Mouse (Mus musculus) monocyte, adult 5-6 weeks (primary cell): ENCODE data around the gene Mtfp1. TPM values are rescaled to one million over a fixed set of nuclear protein-coding genes. Genes with fewer than 3 reads are reported as not detected.

Experiments
- ATAC-seq: fragments of 153-309, 156-312 bp; replicated peaks from 2 replicates; pipeline ENCODE4 v1.8.0; 2017; ENCODE audit warnings: mild to moderate bottlenecking; ENCODE audit not compliant: low TSS enrichment, insufficient number of reproducible peaks, severe bottlenecking, poor library complexity, low FRiP score
- total RNA-seq: library from RNA; stranded (forward); fragments of 200-1000, 200-491, 200-594 nt; gene quantifications from 3 replicates; pipeline ENCODE4 v1.2.3, GENCODE M21; 2017

The Mtfp1 gene
- total RNA-seq, 1 experiment from 2014 or later = 1.4 TPM

DNA sequence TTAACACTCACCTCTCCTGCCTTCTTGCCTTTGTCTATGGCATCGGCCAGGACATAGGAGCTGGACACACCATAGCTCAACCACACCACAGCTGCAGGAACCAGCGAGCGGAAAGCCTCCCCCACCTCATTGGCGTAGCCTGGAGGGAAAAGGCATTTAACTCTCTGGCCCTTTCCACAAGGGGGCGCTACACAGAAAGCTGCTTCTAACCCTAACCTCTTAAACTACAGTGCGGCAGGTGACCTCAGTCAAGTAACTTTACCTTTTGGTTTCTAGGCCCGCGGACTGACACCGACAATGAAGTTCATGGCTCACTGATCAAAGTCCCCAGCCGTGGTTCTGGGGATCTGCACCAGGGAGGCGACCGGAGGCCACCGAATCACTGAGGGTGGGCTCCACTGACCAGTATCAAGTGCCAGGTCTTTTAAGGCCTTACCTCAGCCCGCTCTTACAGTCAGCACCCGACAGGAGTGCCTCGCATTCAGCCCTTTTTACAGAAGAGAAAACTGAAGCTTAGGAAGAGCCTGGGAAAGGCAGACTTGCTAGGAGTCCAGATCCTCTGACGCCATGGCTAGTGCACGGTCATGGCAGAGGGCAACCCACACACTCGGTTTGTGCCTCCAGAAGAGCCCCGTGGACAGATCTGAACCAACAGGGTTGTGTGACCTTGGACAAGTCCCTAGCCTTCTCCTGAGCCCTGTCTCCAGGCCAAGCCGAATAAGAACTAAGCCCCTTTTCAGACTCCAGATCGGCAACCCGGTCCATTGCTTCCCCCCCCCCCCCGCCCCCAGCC is 671 bp downstream of the Mtfp1 start:
- 0 out of 2 replicates have a peak, but pooled peaks have one; percentile 7 for ATAC-seq

- ATAC-seq = no peak
Observed at GRCm38 (mm10) chr11:4093459-4094377, 1.5 kb downstream of the Mtfp1 start.

DNA sequence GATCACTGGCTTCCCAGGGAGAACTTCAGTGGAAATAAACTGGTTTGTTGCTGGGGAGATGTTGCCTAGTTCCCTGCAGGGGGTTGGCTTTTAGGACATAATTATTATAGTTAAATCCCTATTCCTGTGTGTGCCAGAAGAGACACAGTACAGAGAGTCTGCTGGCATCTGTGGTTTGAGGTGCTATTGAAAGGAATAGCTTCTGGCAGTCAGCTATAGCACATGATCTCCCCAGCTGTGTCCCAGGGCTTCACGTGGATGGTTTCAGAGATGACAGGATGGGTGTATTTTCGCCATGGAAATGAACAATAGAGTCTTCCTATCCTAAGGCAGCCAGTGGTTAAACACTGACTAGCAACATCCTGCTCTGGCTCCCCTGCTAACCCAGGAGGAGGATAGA is 8.0 kb downstream of the Mtfp1 start:
- no peak for ATAC-seq

- ATAC-seq = no peak
Observed at GRCm38 (mm10) chr11:4086246-4086645, 9.0 kb downstream of the Mtfp1 start.

GRCm38 (mm10) chr11:4083316-4084078 is 11.7 kb downstream of the Mtfp1 start:
- 0 out of 2 replicates have a peak, but pooled peaks have one; percentile 40 for ATAC-seq

DNA sequence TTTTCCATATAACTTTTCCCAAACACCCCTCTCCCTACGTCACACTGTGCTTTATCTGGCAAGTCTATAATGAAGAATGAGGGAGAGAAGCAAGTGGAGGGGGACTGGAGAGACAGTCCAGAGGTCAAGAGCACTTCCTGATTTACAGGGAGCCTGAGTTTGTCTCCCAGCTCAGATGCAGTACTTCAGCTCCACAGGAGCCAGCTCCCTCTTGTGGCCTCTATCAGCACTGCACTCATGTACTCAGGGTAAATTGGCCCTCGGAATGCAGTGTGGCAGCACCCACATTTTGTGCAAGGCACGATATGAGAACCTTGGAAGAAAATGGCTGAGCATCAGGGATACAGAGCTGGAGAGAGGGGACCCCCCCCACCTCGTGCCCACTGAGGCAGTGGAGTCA is 15.0 kb downstream of the Mtfp1 start:
- peak; percentile 71 for ATAC-seq

GRCm38 (mm10) chr11:4078267-4078933 is 16.8 kb downstream of the Mtfp1 start:
- no peak for ATAC-seq

DNA sequence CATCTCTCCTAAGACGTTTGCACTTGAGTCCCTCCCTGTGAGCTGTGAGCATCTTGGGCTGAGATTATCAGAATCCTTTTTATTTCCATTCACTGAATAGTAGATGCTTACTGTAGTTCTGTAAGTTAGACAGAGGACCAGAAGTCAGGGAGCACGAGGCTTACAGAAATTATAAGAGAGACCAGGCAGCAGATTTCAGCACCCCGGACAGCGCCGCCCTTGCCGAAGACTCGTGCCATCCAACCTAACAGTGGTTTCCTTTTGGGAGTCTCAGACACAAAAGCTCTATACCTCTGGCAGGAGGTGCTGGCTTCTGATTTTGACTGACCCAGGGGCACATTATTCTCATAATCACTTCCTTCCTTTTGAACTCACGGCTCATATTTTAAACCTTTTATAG is 18.6 kb downstream of the Mtfp1 start:
- ATAC-seq = no peak

- no peak for ATAC-seq
Observed at GRCm38 (mm10) chr11:4069664-4070063, 25.6 kb downstream of the Mtfp1 start.

GRCm38 (mm10) chr11:4064627-4065122 is 30.6 kb downstream of the Mtfp1 start, which contains the start of gene Sec14l3:
TSS of gene Sec14l3 (plus strand) at chr11:4064841.
- ATAC-seq = no peak

GRCm38 (mm10) chr11:4062981-4063380 is 32.3 kb downstream of the Mtfp1 start:
- no peak for ATAC-seq

DNA sequence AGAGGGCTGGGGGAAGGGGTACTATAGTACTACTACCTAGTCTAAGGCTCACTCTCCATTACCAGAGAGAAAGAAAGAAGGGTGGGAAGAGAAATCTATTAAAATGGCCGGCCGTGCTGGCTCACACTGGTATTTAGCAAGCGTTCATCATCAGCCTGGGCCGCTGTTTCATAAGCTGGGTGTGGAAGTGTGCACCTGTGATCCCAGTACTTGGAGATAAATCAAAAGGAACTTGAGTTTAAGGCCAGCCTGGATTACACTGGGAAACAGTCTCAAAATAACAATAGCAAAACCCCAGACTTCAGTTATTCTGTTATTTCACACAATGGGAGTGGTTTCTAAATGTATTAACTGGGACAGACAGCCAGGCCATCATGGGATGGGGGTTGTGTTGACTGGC is 32.7 kb downstream of the Mtfp1 start:
- no peak for ATAC-seq

DNA sequence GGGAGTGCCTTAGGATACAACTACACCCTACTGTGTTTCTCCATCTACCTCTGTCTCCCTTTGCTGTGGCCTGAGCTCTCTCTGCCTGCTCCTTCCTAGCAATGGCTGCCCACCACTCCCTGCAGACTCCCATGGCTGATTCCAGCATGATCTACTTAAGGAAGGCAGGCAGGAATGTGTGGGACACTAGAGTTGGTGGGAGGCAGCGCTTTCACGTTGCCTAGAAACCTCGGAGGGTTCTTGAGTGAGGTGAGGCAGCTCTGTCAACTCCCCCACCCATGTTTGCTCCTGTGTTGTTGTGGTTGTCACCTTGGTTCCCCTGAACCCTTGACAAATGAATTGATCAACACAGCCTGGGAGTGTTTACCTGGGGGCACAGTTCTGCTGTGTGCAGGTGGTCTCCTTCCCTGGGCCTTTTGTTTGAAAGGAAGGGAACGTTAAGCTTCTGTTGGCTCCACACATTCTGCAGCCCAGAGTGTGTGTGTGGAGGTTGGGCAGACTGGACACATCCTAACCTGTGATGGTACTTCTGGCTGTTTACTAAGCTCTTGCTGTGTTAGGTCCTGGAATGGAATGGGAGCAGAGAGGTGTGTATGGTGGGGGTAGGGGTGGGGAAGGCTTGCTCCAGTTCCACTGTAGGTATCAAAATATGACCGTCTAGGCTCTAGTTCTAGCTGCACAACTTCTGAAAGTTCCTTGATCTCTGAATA is 34.2 kb downstream of the Mtfp1 start:
- ATAC-seq = no peak

DNA sequence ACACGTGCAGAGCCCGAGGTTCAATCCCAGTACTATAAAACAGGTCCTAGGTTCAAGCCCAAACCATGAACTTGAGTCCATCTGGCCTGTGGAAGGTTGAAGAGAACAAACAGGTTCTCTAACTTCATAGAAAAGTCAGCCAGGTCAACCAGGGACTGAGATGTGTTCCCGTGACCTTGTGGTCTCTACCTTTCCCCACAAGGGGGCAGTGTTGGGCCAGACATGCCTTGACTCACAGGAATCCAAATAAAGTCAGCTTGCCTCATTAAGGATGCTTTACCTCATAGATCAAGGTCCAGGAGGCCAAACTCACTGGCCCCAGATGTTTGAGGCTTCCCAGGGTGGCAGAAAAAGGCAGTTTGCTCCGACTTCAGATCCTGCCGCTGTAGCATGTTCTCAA is 41.7 kb downstream of the Mtfp1 start:
- ATAC-seq = peak; percentile 61; the same call in 1 of the 2 replicates

DNA sequence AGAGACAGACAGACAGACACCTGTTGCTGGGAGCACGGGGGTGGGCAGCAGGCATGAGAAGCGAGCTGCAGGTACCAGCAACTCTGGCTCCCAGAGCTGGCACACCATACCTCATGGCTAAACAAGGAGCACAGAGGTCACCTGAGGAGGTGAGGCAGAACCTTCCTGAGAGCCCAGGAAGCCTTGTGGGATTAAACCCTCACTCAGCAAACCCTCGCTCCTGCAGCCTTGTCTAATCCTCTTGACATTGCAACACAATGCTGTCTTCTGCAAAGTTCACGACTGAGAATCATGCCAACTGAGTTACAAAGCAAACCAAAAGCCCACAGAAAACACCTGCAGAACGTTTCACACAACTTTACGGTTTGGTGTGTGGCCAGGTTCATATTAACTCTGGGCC is 46.8 kb downstream of the Mtfp1 start:
- ATAC-seq = no peak

DNA sequence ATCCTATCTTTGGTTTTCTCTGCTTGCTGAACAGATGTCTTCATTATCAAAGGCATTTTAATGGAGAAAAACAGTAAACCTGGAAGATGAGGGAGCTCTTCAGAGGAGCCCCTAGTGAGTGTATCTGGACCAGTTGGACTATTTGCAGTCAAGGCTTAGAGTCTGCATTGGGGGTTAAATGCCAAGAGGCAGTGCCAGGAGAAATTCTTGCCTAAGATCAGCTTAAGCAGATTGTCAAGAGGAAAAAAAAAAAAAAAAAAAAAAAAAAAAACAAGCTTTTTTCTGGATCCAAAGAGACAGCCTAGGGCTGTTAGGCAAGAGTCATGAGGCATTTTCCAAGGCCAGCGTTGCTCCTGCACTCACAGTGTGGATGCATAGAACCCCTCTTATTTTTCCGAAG is 47.5 kb downstream of the Mtfp1 start:
- no peak for ATAC-seq

GRCm38 (mm10) chr11:4046526-4046925 is 48.7 kb downstream of the Mtfp1 start:
- no peak for ATAC-seq

DNA sequence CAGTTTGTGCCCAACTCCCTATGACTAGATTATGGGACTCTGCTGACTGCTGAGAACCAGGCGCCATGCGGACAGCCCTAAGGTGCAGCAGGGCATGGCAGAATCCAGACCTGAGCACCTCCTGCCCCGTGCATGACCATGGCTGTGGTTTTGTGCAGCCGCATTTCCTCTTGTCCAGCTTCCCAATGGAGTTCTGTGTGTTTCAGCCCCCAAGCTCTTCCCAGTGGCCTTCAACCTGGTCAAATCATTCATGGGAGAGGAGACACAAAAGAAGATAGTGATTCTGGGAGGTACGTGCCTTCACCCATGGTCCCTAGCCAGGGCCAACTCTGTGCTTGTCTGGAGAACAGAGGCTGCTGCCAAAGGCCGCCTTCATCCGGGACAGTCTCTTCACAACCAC is 52.2 kb downstream of the Mtfp1 start:
- ATAC-seq = no peak
